Mouse (Mus musculus) forebrain, embryonic 15.5 days (tissue): ENCODE measurements around the gene E330021D16Rik. TPM values are rescaled to one million over a fixed set of nuclear protein-coding genes. Genes with fewer than 3 reads are reported as not detected.
"Not testable (repeated sequence)": the region's sequence is repeated elsewhere in the genome, so short reads cannot be mapped to it uniquely, and the experiment has no call there.

ENCODE experiments used
- ATAC-seq: fragments of 200-750 bp; cut with Nextera tagmentation; replicated peaks from 2 replicates; pipeline ENCODE4 v1.8.0; 2017; ENCODE audit warnings: mild to moderate bottlenecking, moderate TSS enrichment, moderate library complexity
- H3K27ac ChIP-seq: fragments of 300-500 bp; sonication (generic); replicated peaks from 2 replicates; pipeline ENCODE4 v1.5.1; 2015; ENCODE audit warnings: mild to moderate bottlenecking, inconsistent platforms
- H3K27me3 ChIP-seq: fragments of 300-500 bp; sonication (generic); 2 replicates; pipeline ENCODE4 v1.6.1; 2015; ENCODE audit warnings: inconsistent platforms
- H3K36me3 ChIP-seq: fragments of 300-500 bp; sonication (generic); 2 replicates; pipeline ENCODE4 v1.6.1; 2015; ENCODE audit warnings: mild to moderate bottlenecking, inconsistent platforms
- H3K4me1 ChIP-seq: fragments of 300-500 bp; sonication (generic); 2 replicates; pipeline ENCODE4 v1.6.1; 2015; ENCODE audit warnings: inconsistent platforms
- H3K4me2 ChIP-seq: fragments of 300-500 bp; sonication (generic); replicated peaks from 2 replicates; pipeline ENCODE4 v1.6.1; 2015; ENCODE audit warnings: mild to moderate bottlenecking, inconsistent platforms
- H3K4me3 ChIP-seq: fragments of 300-500 bp; sonication (generic); 2 replicates; pipeline ENCODE4 v1.5.1; 2015; ENCODE audit warnings: mild to moderate bottlenecking, inconsistent platforms
- H3K9ac ChIP-seq: fragments of 300-500 bp; sonication (generic); replicated peaks from 2 replicates; pipeline ENCODE4 v1.6.1; 2015; ENCODE audit warnings: mild to moderate bottlenecking, inconsistent platforms
- H3K9me3 ChIP-seq: fragments of 300-500 bp; sonication (generic); 2 replicates; pipeline ENCODE4 v1.6.1; 2016; ENCODE audit warnings: inconsistent platforms
- WGBS: fragments of 180-500 bp; shearing (Covaris S2); methylation state at CpG from one replicate; pipeline ENCODE4 v1.1.7; 2015; ENCODE audit warnings: mixed read lengths; 5-methylcytosine and 5-hydroxymethylcytosine counted together
- polyA plus RNA-seq: library from polyadenylated mRNA; unstranded; fragments of >200 nt; fragmentation: Nextera tagmentation; extraction: Ambion mirVana; gene quantifications from 2 replicates; pipeline ENCODE4 v1.2.1, GENCODE M21; 2015

E330021D16Rik gene
- polyA plus RNA-seq = not detected in 2 replicates

- ATAC-seq = no peak
- no peaks in the 10 kb centered on the region for H3K27me3 ChIP-seq
- no peaks in the 10 kb centered on the region for H3K4me1 ChIP-seq
- H3K9ac ChIP-seq = no peak within 1 kb of the TSS
- H3K4me3 ChIP-seq = no peak within 1 kb of the TSS
- H3K4me2 ChIP-seq = no peak within 1 kb of the TSS
- no peaks in the 10 kb centered on the region for H3K36me3 ChIP-seq
- H3K9me3 ChIP-seq = no peaks in the 10 kb centered on the region
- 93% methylated on average over 9 of the region's 9 CpGs for WGBS
- H3K27ac ChIP-seq = no peak within 1 kb of the TSS
Observed at GRCm38 (mm10) chr6:136415133-136415775, at the start of gene E330021D16Rik. E330021D16Rik (minus strand) TSS chr6:136415569.

GRCm38 (mm10) chr6:136465021-136465420 lies 49.7 kb upstream of the E330021D16Rik start:
- WGBS = 73% methylated on average over 8 of the region's 8 CpGs
- ATAC-seq = no peak
- Histone ChIP-seq H3K27ac (no peak overlapping the region), H3K36me3 (no peaks in the 10 kb centered on the region), H3K4me2 (no peak overlapping the region), H3K4me3 (no peak overlapping the region), H3K27me3 (no peaks in the 10 kb centered on the region), H3K9ac (no peak overlapping the region), H3K9me3 (no peaks in the 10 kb centered on the region), H3K4me1 (peaks cover 27% of the 10 kb centered on the region)

GRCm38 (mm10) chr6:136464121-136464621 lies 48.8 kb upstream of the E330021D16Rik start:
- ATAC-seq = no peak
- Histone ChIP-seq H3K4me3 (no peak overlapping the region), H3K4me2 (no peak overlapping the region), H3K9me3 (no peaks in the 10 kb centered on the region), H3K4me1 (peaks cover 24% of the 10 kb centered on the region), H3K36me3 (no peaks in the 10 kb centered on the region), H3K9ac (no peak overlapping the region), H3K27ac (no peak overlapping the region), H3K27me3 (no peaks in the 10 kb centered on the region)
- WGBS = 65% methylated on average over 12 of the region's 12 CpGs

- H3K27ac ChIP-seq = no peak overlapping the region
- peaks cover 20% of the 10 kb centered on the region for H3K4me1 ChIP-seq
- no peak overlapping the region for H3K9ac ChIP-seq
- H3K27me3 ChIP-seq = no peaks in the 10 kb centered on the region
- ATAC-seq = no peak
- 42% methylated on average over 9 of the region's 9 CpGs for WGBS
- H3K4me3 ChIP-seq = no peak overlapping the region
- H3K4me2 ChIP-seq = no peak overlapping the region
- no peaks in the 10 kb centered on the region for H3K36me3 ChIP-seq
- H3K9me3 ChIP-seq = no peaks in the 10 kb centered on the region
Observed at GRCm38 (mm10) chr6:136463491-136463890, 48.1 kb upstream of the E330021D16Rik start.

- ATAC-seq = no peak
- no peaks in the 10 kb centered on the region for H3K4me1 ChIP-seq
- no peaks in the 10 kb centered on the region for H3K9me3 ChIP-seq
- no peak overlapping the region for H3K27ac ChIP-seq
- H3K4me3 ChIP-seq = no peak overlapping the region
- H3K4me2 ChIP-seq = no peak overlapping the region
- 89% methylated on average over 7 of the region's 7 CpGs for WGBS
- no peaks in the 10 kb centered on the region for H3K27me3 ChIP-seq
- H3K36me3 ChIP-seq = no peaks in the 10 kb centered on the region
- H3K9ac ChIP-seq = no peak overlapping the region
Observed at GRCm38 (mm10) chr6:136459156-136459555, 43.8 kb upstream of the E330021D16Rik start.

GRCm38 (mm10) chr6:136456302-136456701 lies 40.9 kb upstream of the E330021D16Rik start:
- no peaks in the 10 kb centered on the region for H3K9me3 ChIP-seq
- no peak for ATAC-seq
- 98% methylated on average over 1 of the region's 1 CpGs for WGBS
- H3K4me3 ChIP-seq = no peak overlapping the region
- no peak overlapping the region for H3K27ac ChIP-seq
- no peaks in the 10 kb centered on the region for H3K4me1 ChIP-seq
- no peak overlapping the region for H3K4me2 ChIP-seq
- H3K27me3 ChIP-seq = no peaks in the 10 kb centered on the region
- H3K36me3 ChIP-seq = no peaks in the 10 kb centered on the region
- H3K9ac ChIP-seq = no peak overlapping the region

- Histone ChIP-seq H3K36me3 (no peaks in the 10 kb centered on the region), H3K9ac (no peak overlapping the region), H3K27me3 (no peaks in the 10 kb centered on the region), H3K4me3 (no peak overlapping the region), H3K27ac (no peak overlapping the region), H3K4me2 (no peak overlapping the region), H3K4me1 (no peaks in the 10 kb centered on the region), H3K9me3 (no peaks in the 10 kb centered on the region)
- 79% methylated on average over 3 of the region's 3 CpGs for WGBS
- no peak for ATAC-seq
Observed at GRCm38 (mm10) chr6:136455696-136456095, 40.3 kb upstream of the E330021D16Rik start.

- Histone ChIP-seq H3K4me2 (no peak overlapping the region), H3K9ac (no peak overlapping the region), H3K36me3 (no peaks in the 10 kb centered on the region), H3K27ac (no peak overlapping the region), H3K4me1 (no peaks in the 10 kb centered on the region), H3K9me3 (no peaks in the 10 kb centered on the region), H3K4me3 (no peak overlapping the region), H3K27me3 (no peaks in the 10 kb centered on the region)
- 97% methylated on average over 3 of the region's 3 CpGs for WGBS
- ATAC-seq = no peak
Observed at GRCm38 (mm10) chr6:136452623-136453022, 37.3 kb upstream of the E330021D16Rik start.

- no peaks in the 10 kb centered on the region for H3K27me3 ChIP-seq
- WGBS = 89% methylated on average over 6 of the region's 6 CpGs
Observed at GRCm38 (mm10) chr6:136450863-136451262, 35.5 kb upstream of the E330021D16Rik start.

GRCm38 (mm10) chr6:136449930-136450329 lies 34.6 kb upstream of the E330021D16Rik start:
- Histone ChIP-seq H3K9me3 (peaks cover 4% of the 10 kb centered on the region; the same call in 1 of the 2 replicates), H3K4me1 (no peaks in the 10 kb centered on the region), H3K4me3 (no peak overlapping the region), H3K36me3 (no peaks in the 10 kb centered on the region), H3K4me2 (no peak overlapping the region), H3K27ac (no peak overlapping the region), H3K9ac (no peak overlapping the region), H3K27me3 (no peaks in the 10 kb centered on the region)
- no peak for ATAC-seq
- WGBS = 90% methylated on average over 1 of the region's 1 CpGs

More at GRCm38 (mm10) chr6:136450863-136451262, 35.5 kb upstream of the E330021D16Rik start:
- no peak overlapping the region for H3K27ac ChIP-seq
- no peak for ATAC-seq
- H3K9ac ChIP-seq = no peak overlapping the region
- H3K4me2 ChIP-seq = no peak overlapping the region
- H3K4me1 ChIP-seq = no peaks in the 10 kb centered on the region
- H3K36me3 ChIP-seq = no peaks in the 10 kb centered on the region
- H3K4me3 ChIP-seq = no peak overlapping the region
- no peaks in the 10 kb centered on the region for H3K9me3 ChIP-seq

- Histone ChIP-seq H3K9ac (no peak overlapping the region), H3K4me1 (no peaks in the 10 kb centered on the region), H3K27ac (no peak overlapping the region), H3K36me3 (no peaks in the 10 kb centered on the region), H3K27me3 (no peaks in the 10 kb centered on the region), H3K4me3 (no peak overlapping the region), H3K9me3 (peaks cover 10% of the 10 kb centered on the region; the same call in 1 of the 2 replicates), H3K4me2 (no peak overlapping the region)
- ATAC-seq = no peak
- WGBS = 76% methylated on average over 9 of the region's 9 CpGs
Observed at GRCm38 (mm10) chr6:136449270-136449692, 33.9 kb upstream of the E330021D16Rik start.

GRCm38 (mm10) chr6:136439205-136439604 lies 23.8 kb upstream of the E330021D16Rik start:
- not testable (repeated sequence) for H3K4me3 ChIP-seq, H3K4me2 ChIP-seq, H3K27me3 ChIP-seq, ATAC-seq, H3K27ac ChIP-seq, H3K36me3 ChIP-seq, H3K9ac ChIP-seq, H3K4me1 ChIP-seq
- WGBS = 89% methylated on average over 2 of the region's 2 CpGs
- H3K9me3 ChIP-seq = peaks cover 11% of the 10 kb centered on the region; the same call in 1 of the 2 replicates

GRCm38 (mm10) chr6:136436151-136436550 lies 20.8 kb upstream of the E330021D16Rik start:
- not testable (repeated sequence) for H3K9me3 ChIP-seq, H3K36me3 ChIP-seq, H3K4me3 ChIP-seq, H3K4me2 ChIP-seq, ATAC-seq, H3K9ac ChIP-seq, H3K27ac ChIP-seq, H3K4me1 ChIP-seq, H3K27me3 ChIP-seq
- 58% methylated on average over 3 of the region's 3 CpGs for WGBS
